Mouse (Mus musculus) splenic B cell, adult 2 months (primary cell): ENCODE results near the gene Dhps.
A peak's percentile ranks its signal among the peaks of the same experiment; 100 is the strongest.

Source experiments
- DNase-seq: peaks from one replicate; pipeline ENCODE4 v3.0.0-alpha.2; 2011; ENCODE audit warnings: low read depth, low spot score
- H3K27me3 ChIP-seq: 2 replicates; pipeline ENCODE4 v1.6.1; 2012; ENCODE audit warnings: mild to moderate bottlenecking, low read length, moderate library complexity, mixed read lengths; ENCODE audit not compliant: control insufficient read depth, poor library complexity, insufficient read depth, severe bottlenecking
- H3K36me3 ChIP-seq: 2 replicates; pipeline ENCODE4 v1.6.1; 2012; ENCODE audit warnings: mild to moderate bottlenecking, low read length, moderate library complexity, mixed read lengths; ENCODE audit not compliant: control insufficient read depth, poor library complexity, insufficient read depth, severe bottlenecking

Gene Dhps

GRCm38 (mm10) chr8:85071514-85072281 lies at the start of gene Dhps:
Gene Dhps (plus strand): TSS chr8:85071757.
- H3K27me3 ChIP-seq = no peaks in the 10 kb centered on the region
- DNase-seq = peak; percentile 94
- H3K36me3 ChIP-seq = peaks cover 8% of the 10 kb centered on the region

DNA sequence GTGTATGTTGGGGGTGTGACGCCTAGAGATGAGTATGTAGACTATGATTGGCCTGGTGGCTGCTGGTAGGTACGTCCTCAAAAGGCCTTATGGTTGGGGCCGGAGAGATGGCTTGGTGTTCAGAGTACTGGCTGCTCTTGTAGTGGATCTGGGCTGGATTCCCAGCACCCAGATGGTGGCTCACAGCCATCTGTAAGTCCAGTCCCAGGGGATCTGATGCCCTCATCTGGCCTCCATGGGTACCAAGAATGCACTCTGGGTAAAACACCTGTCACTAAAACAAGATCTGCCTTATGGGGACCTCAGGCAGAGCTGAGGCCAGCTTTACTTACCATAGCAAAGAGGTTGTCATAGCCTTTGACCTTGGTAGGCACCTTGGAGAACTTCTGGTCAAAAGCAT lies 47.7 kb upstream of the Dhps start:
- DNase-seq = no peak
- no peaks in the 10 kb centered on the region for H3K27me3 ChIP-seq
- H3K36me3 ChIP-seq = no peaks in the 10 kb centered on the region

GRCm38 (mm10) chr8:85025098-85025932 lies 46.2 kb upstream of the Dhps start, which contains the start of gene Asna1:
Gene Asna1 (minus strand): TSS chr8:85025281.
- no peaks in the 10 kb centered on the region for H3K27me3 ChIP-seq
- peak; percentile 95 for DNase-seq
- H3K36me3 ChIP-seq = peaks cover 3% of the 10 kb centered on the region

GRCm38 (mm10) chr8:85026670-85027515 lies 44.7 kb upstream of the Dhps start, which contains the start of gene Trir:
Gene Trir (plus strand): TSS chr8:85026823.
- Histone ChIP-seq H3K36me3 (peaks cover 3% of the 10 kb centered on the region), H3K27me3 (no peaks in the 10 kb centered on the region)
- DNase-seq = peak; percentile 97

GRCm38 (mm10) chr8:85027516-85027855 lies 44.1 kb upstream of the Dhps start:
- peak; percentile 30 for DNase-seq
- Histone ChIP-seq H3K27me3 (no peaks in the 10 kb centered on the region), H3K36me3 (peaks cover 3% of the 10 kb centered on the region)

GRCm38 (mm10) chr8:85027922-85028321 lies 43.6 kb upstream of the Dhps start:
- peak; percentile 32 for DNase-seq
- H3K27me3 ChIP-seq = no peaks in the 10 kb centered on the region
- peaks cover 3% of the 10 kb centered on the region for H3K36me3 ChIP-seq

DNA sequence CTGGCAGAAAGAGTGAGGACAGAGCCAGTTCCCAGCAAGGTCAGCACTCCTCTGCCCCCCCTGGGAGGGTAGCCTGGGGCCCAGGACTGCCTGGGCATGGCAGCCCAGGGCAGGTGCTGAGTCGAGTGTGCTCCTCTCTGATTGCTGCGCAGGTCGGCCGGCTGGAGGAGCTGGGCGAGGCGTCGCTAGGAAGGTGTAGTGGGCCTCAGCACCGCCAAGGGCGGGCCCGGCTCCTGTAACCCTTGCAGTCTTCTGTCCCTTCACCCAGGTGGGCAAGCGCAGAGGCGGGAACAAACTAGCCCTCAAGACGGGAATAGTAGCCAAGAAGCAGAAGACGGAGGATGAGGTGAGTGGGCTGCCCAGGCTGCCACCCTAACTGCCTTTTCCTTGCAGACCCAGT lies 42.3 kb upstream of the Dhps start:
- no peaks in the 10 kb centered on the region for H3K27me3 ChIP-seq
- no peak for DNase-seq

DNA sequence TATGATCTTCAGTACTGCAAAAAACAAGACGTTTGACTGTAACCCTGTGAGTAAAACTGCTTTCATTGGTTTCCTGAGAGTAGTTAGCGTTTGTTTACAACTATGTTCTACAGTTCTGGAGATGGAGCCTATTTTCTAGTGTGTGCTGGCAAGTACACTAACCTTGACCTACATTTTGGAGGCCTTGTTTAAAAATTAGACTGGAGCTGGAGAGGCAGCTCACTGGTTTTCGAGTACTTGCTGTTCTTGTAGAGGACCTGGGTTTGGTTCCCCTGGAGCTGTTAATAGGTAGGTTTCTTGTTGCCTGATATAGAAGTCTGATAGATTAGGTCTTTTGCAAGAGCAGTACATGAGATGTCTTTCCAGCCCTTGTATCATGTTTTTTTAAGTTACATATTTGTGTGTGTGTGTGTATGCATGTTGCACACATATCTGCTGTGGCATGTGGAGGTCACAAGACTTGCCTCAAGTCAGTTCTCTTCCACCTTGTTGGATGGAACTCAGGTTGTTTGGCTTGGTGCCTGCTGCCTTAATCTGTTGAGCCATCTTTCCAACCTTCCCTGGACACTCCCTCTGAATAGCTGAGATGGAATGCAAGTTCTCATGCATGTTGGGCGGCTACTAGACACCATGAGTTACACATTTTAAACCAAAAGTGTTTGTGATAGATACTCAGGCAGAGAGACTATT lies 38.8 kb upstream of the Dhps start:
- no peak for DNase-seq
- no peaks in the 10 kb centered on the region for H3K27me3 ChIP-seq
- H3K36me3 ChIP-seq = peaks cover 3% of the 10 kb centered on the region

More for the DNA sequence above, 42.3 kb upstream of the Dhps start:
- peaks cover 3% of the 10 kb centered on the region for H3K36me3 ChIP-seq

DNA sequence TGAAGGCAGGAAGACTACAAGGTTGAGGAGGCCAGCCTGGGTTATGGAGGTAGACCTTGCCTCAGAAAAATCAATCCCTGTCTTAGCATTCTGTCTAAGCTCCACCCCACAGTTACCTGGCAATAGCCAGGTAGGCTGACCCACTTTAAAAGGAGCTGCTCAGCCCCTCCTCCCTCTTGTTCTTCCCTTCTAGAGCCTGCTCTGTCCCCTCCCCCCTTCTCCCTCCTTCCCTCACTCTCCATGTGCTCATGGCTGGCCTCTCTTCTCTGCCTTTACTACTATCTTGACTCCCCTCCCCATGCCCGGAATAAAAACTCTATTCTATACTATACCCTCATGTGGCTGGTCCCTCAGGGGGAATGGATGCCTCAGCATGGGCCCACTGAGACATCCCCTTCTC lies 37.7 kb upstream of the Dhps start:
- peaks cover 3% of the 10 kb centered on the region for H3K36me3 ChIP-seq
- no peaks in the 10 kb centered on the region for H3K27me3 ChIP-seq
- DNase-seq = no peak

GRCm38 (mm10) chr8:85034764-85035163 lies 36.8 kb upstream of the Dhps start:
- no peaks in the 10 kb centered on the region; the same call in 1 of the 2 replicates for H3K36me3 ChIP-seq
- peak; percentile 94 for DNase-seq
- H3K27me3 ChIP-seq = no peaks in the 10 kb centered on the region

- Histone ChIP-seq H3K36me3 (no peaks in the 10 kb centered on the region; the same call in 1 of the 2 replicates), H3K27me3 (no peaks in the 10 kb centered on the region)
- no peak for DNase-seq
Observed at GRCm38 (mm10) chr8:85035165-85035727, 36.3 kb upstream of the Dhps start.

GRCm38 (mm10) chr8:85035728-85036310 lies 35.7 kb upstream of the Dhps start:
- no peaks in the 10 kb centered on the region for H3K27me3 ChIP-seq
- DNase-seq = peak; percentile 43

DNA sequence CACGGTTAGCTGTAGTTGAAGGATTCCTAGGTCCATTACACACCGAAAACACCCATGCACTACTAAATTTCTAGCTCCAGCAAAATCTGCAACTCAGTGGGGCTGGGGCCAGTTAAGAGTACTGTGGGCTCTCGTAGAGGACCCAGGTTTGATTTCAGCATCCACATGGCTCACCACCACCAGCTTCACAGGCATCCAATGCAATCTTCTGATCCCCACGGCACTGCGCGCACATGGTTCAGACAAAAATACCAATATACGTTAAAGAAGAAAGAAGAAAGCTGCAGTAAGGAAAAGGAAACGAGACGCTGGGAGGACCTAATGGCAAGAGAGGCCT lies 35.2 kb upstream of the Dhps start:
- no peaks in the 10 kb centered on the region for H3K27me3 ChIP-seq
- no peaks in the 10 kb centered on the region; the same call in 1 of the 2 replicates for H3K36me3 ChIP-seq
- no peak for DNase-seq

More at GRCm38 (mm10) chr8:85035728-85036310, 35.7 kb upstream of the Dhps start:
- no peaks in the 10 kb centered on the region; the same call in 1 of the 2 replicates for H3K36me3 ChIP-seq
